Mouse (Mus musculus) 3134 (cell line): Measurements from ENCODE around the gene B9d2.

ENCODE experiments used
- DNase-seq: peaks from one replicate; pipeline ENCODE4 v3.0.0-alpha.2; 2011; ENCODE audit warnings: low spot score; ENCODE audit not compliant: insufficient read length; ENCODE audit errors: extremely low read depth

B9d2 gene

GRCm38 (mm10) chr7:25674297-25674696 lies 6.3 kb upstream of the B9d2 start:
- no peak for DNase-seq

- no peak for DNase-seq
These were observed 5.8 kb upstream of the B9d2 start, which contains the start of gene Tmem91 for GRCm38 (mm10) chr7:25674719-25675300. TSS of gene Tmem91 (minus strand) at chr7:25675166.

- no peak for DNase-seq
These were observed 5.2 kb upstream of the B9d2 start for GRCm38 (mm10) chr7:25675405-25675804.

- DNase-seq = peak; percentile 70
These were observed 4.3 kb upstream of the B9d2 start for GRCm38 (mm10) chr7:25676085-25676781.

GRCm38 (mm10) chr7:25677013-25677412 lies 3.6 kb upstream of the B9d2 start:
- DNase-seq = no peak

GRCm38 (mm10) chr7:25679971-25680370 lies 609 bp upstream of the B9d2 start:
- DNase-seq = no peak

- no peak for DNase-seq
These were observed 1.0 kb downstream of the B9d2 start for GRCm38 (mm10) chr7:25681341-25682231.

GRCm38 (mm10) chr7:25683474-25684180 lies 3.0 kb downstream of the B9d2 start:
- DNase-seq = no peak

- DNase-seq = no peak
These were observed 4.1 kb downstream of the B9d2 start for GRCm38 (mm10) chr7:25684659-25685058.

- no peak for DNase-seq
These were observed 5.4 kb downstream of the B9d2 start for GRCm38 (mm10) chr7:25685926-25686470.

- DNase-seq = peak; percentile 86
These were observed 6.3 kb downstream of the B9d2 start, which contains the start of gene Tgfb1 for GRCm38 (mm10) chr7:25686680-25687531. TSS of gene Tgfb1 (plus strand) at chr7:25687002.

GRCm38 (mm10) chr7:25687811-25688401 lies 7.3 kb downstream of the B9d2 start:
- peak; percentile 73 for DNase-seq

GRCm38 (mm10) chr7:25688810-25689586 lies 8.4 kb downstream of the B9d2 start:
- peak; percentile 94 for DNase-seq

- no peak for DNase-seq
These were observed 9.0 kb downstream of the B9d2 start for GRCm38 (mm10) chr7:25689603-25690021.

GRCm38 (mm10) chr7:25690051-25690450 lies 9.5 kb downstream of the B9d2 start:
- no peak for DNase-seq

GRCm38 (mm10) chr7:25694104-25694503 lies 13.5 kb downstream of the B9d2 start:
- no peak for DNase-seq

GRCm38 (mm10) chr7:25699851-25700250 lies 19.3 kb downstream of the B9d2 start:
- no peak for DNase-seq

- no peak for DNase-seq
These were observed 20.2 kb downstream of the B9d2 start for GRCm38 (mm10) chr7:25700732-25701131.
